Mouse (Mus musculus): ENCODE results near the gene Mcm3.

GRCm38 (mm10) chr1:20817172-20817571, 2.9 kb downstream of the Mcm3 start:
- TF ChIP-seq CTCF (IDR thresholded peaks at IDR 0.05; ENCODE audit: low read depth): no peak
- no peak for TF ChIP-seq EP300 (IDR thresholded peaks at IDR 0.05; ENCODE audit: low read depth)
